Mouse (Mus musculus) layer of hippocampus, postnatal 10 days (tissue): Measurements from ENCODE around the gene Rfx2. TPM values are rescaled to one million over a fixed set of nuclear protein-coding genes. Genes with fewer than 3 reads are reported as not detected.
A peak's percentile ranks its signal among the peaks of the same experiment; 100 is the strongest.

ENCODE experiments used
- DNase-seq, 2 experiments: peaks; one replicate each; pipeline ENCODE4 v3.0.0; 2021; ENCODE audit warnings: low spot score in 2 of 2
- total RNA-seq, 2 experiments: library from RNA; stranded (reverse); gene quantifications; 2 replicates each; pipeline ENCODE4 v1.2.3; 2021

Rfx2 gene
- total RNA-seq, 2 experiments from 2014 or later, result 4.1 to 4.4 TPM

GRCm38 (mm10) chr17:56833381-56833780, 2.6 kb upstream of the Rfx2 start:
- no peak for DNase-seq

GRCm38 (mm10) chr17:56832918-56833317, 2.1 kb upstream of the Rfx2 start:
- no peak for DNase-seq

- DNase-seq, result peak; percentile 98
Observed at GRCm38 (mm10) chr17:56831111-56831816, 451 bp upstream of the Rfx2 start.

- DNase-seq, result no peak
Observed at GRCm38 (mm10) chr17:56829795-56830194, 1.0 kb downstream of the Rfx2 start.

GRCm38 (mm10) chr17:56829171-56829570, 1.6 kb downstream of the Rfx2 start:
- no peak for DNase-seq

- DNase-seq, result no peak
Observed at GRCm38 (mm10) chr17:56826718-56827117, 4.1 kb downstream of the Rfx2 start.

GRCm38 (mm10) chr17:56823352-56823751, 7.5 kb downstream of the Rfx2 start:
- DNase-seq, result no peak

- no peak for DNase-seq
Observed at GRCm38 (mm10) chr17:56822380-56822779, 8.4 kb downstream of the Rfx2 start.

GRCm38 (mm10) chr17:56819694-56820111, 11.1 kb downstream of the Rfx2 start:
- DNase-seq, result peak; percentile 38 to 53

GRCm38 (mm10) chr17:56819032-56819545, 11.7 kb downstream of the Rfx2 start:
- DNase-seq, result no peak

GRCm38 (mm10) chr17:56818067-56818636, 12.7 kb downstream of the Rfx2 start:
- no peak for DNase-seq

- no peak for DNase-seq
Observed at GRCm38 (mm10) chr17:56815057-56815345, 15.8 kb downstream of the Rfx2 start.

GRCm38 (mm10) chr17:56814316-56815056, 16.3 kb downstream of the Rfx2 start:
- DNase-seq, result peak; percentile 80 to 85

- DNase-seq, result peak; percentile 83 to 86
Observed at GRCm38 (mm10) chr17:56810245-56810644, 20.6 kb downstream of the Rfx2 start.

GRCm38 (mm10) chr17:56808518-56808917, 22.3 kb downstream of the Rfx2 start:
- DNase-seq, result peak; percentile 88 to 90

GRCm38 (mm10) chr17:56805784-56806183, 25.0 kb downstream of the Rfx2 start:
- DNase-seq, result no peak

- DNase-seq, result no peak
Observed at GRCm38 (mm10) chr17:56804952-56805351, 25.9 kb downstream of the Rfx2 start.

- DNase-seq, result no peak
Observed at GRCm38 (mm10) chr17:56802065-56802464, 28.7 kb downstream of the Rfx2 start.

- DNase-seq, result no peak
Observed at GRCm38 (mm10) chr17:56799276-56799675, 31.5 kb downstream of the Rfx2 start.

GRCm38 (mm10) chr17:56793614-56794319, 37.0 kb downstream of the Rfx2 start:
- DNase-seq, result no peak

- DNase-seq, result no peak
Observed at GRCm38 (mm10) chr17:56792588-56792987, 38.2 kb downstream of the Rfx2 start.

- no peak for DNase-seq
Observed at GRCm38 (mm10) chr17:56789286-56789685, 41.5 kb downstream of the Rfx2 start.
